Mouse (Mus musculus) hindbrain, embryonic 16.5 days (tissue): ENCODE results near the gene Crybb3. TPM values are rescaled to one million over a fixed set of nuclear protein-coding genes. Genes with fewer than 3 reads are reported as not detected.

ENCODE experiments used
- ATAC-seq: fragments of 200-750 bp; cut with Nextera tagmentation; 2 replicates; pipeline ENCODE4 v1.8.0; 2017; ENCODE audit warnings: moderate TSS enrichment, moderate library complexity
- H3K27ac ChIP-seq: fragments of 300-500 bp; sonication (generic); 2 replicates; pipeline ENCODE4 v1.5.1; 2014; ENCODE audit warnings: low read depth, mild to moderate bottlenecking, control low read depth, low read length, moderate library complexity
- H3K27me3 ChIP-seq: fragments of 300-500 bp; sonication (generic); replicated peaks from 2 replicates; pipeline ENCODE4 v1.6.1; 2014; ENCODE audit warnings: low read length; ENCODE audit not compliant: control insufficient read depth, insufficient read depth
- H3K36me3 ChIP-seq: fragments of 300-500 bp; sonication (generic); 2 replicates; pipeline ENCODE4 v1.6.1; 2014; ENCODE audit warnings: mild to moderate bottlenecking, low read length, moderate library complexity, mixed read lengths; ENCODE audit not compliant: control insufficient read depth, insufficient read depth
- H3K4me1 ChIP-seq: fragments of 300-500 bp; sonication (generic); 2 replicates; pipeline ENCODE4 v1.6.1; 2014; ENCODE audit warnings: low read depth, low read length; ENCODE audit not compliant: control insufficient read depth, insufficient read depth
- H3K4me2 ChIP-seq: fragments of 300-500 bp; sonication (generic); 2 replicates; pipeline ENCODE4 v1.6.1; 2014; ENCODE audit warnings: mild to moderate bottlenecking, low read length, control low read depth, moderate library complexity
- H3K4me3 ChIP-seq: fragments of 300-500 bp; sonication (generic); 2 replicates; pipeline ENCODE4 v1.5.1; 2014; ENCODE audit warnings: mild to moderate bottlenecking, low read length, control low read depth, moderate library complexity
- H3K9ac ChIP-seq: fragments of 300-500 bp; sonication (generic); 2 replicates; pipeline ENCODE4 v1.6.1; 2014; ENCODE audit warnings: low read depth, mild to moderate bottlenecking, control low read depth, low read length, moderate library complexity
- H3K9me3 ChIP-seq: fragments of 300-500 bp; sonication (generic); 2 replicates; pipeline ENCODE4 v1.6.1; 2014; ENCODE audit warnings: mild to moderate bottlenecking, low read length, moderate library complexity; ENCODE audit not compliant: control insufficient read depth
- WGBS: fragments of 180-500 bp; shearing (Covaris S2); extraction: QIAGEN DNeasy Blood & Tissue Kit; methylation state at CpG from one replicate; pipeline ENCODE4 v1.1.7; 2014; 5-methylcytosine and 5-hydroxymethylcytosine counted together
- polyA plus RNA-seq: library from polyadenylated mRNA; unstranded; fragments of >200 nt; fragmentation: Nextera tagmentation; extraction: Ambion mirVana; gene quantifications from 2 replicates; pipeline ENCODE4 v1.2.1, GENCODE M21; 2015

The Crybb3 gene
- polyA plus RNA-seq, 1 experiment from 2014 or later: 1.8 TPM

DNA sequence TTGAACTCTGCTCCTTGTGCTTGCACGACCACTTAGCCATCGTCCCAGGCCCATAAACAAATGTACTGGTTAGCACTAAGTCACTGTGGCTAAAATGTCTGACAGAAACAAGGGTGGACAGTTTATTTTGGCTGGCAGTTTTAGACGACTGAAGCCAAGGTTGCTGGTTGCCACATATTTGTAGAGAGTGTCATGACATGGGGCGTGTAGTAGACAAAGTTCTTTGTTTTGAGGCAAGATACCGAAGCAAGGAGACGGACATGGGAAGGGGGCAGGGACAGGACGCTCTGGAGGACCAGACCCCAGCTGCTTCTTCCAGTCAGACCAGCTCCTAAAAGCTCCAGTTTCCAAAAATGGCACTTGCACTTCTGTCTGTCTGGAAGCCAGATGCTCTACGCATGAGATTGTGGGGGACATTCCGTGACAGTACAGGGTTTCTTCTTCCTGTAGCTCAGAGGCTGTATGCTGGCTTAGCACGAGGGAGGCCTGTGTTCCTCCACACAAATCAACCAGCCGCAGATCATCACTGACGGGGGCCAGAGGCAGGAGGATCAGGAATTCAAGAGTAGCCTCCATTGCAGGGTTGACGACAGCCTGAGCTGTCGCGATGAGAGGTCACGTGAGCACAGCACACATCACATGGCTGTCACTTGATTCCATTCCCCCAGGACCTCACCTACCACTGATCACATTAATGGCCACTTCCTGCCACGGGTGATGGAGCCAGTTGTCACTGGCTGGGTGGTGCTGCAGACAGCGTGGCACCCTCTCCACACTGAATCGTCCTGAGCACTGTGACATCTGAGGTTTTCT lies 1.2 kb upstream of the Crybb3 start:
- Histone ChIP-seq H3K27ac (no peak overlapping the region), H3K9ac (no peak overlapping the region), H3K4me2 (no peak overlapping the region), H3K9me3 (no peaks in the 10 kb centered on the region), H3K4me3 (no peak overlapping the region), H3K27me3 (no peaks in the 10 kb centered on the region), H3K4me1 (peaks cover 7% of the 10 kb centered on the region), H3K36me3 (no peaks in the 10 kb centered on the region)
- WGBS: 63% methylated on average over 19 of the region's 19 CpGs
- no peak for ATAC-seq

DNA sequence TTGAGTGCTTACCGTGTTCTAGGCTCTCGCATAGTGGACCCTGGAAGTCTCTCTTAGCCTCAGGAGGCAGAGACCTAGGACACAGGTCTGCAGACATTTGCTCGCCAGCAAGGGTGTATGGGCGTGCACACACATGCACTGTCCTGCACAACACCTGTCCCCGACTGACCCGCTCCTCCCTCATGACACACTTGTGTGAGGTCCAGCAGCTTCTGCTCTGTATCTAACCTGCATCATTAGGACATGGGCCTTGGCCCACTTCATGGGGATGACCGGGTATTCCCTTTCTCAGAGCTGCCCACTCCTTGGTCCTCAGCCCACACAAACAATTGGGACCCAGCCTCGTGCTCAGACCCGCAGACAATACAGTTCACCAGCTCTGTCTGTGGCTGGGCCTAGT lies 364 bp downstream of the Crybb3 start:
- H3K4me3 ChIP-seq: no peak overlapping the region
- no peak overlapping the region for H3K4me2 ChIP-seq
- no peak overlapping the region for H3K27ac ChIP-seq
- H3K27me3 ChIP-seq: no peaks in the 10 kb centered on the region
- WGBS: 93% methylated on average over 9 of the region's 9 CpGs
- H3K36me3 ChIP-seq: no peaks in the 10 kb centered on the region
- ATAC-seq: no peak
- H3K9ac ChIP-seq: no peak overlapping the region; the same call in 1 of the 2 replicates
- H3K9me3 ChIP-seq: no peaks in the 10 kb centered on the region
- peaks cover 1% of the 10 kb centered on the region for H3K4me1 ChIP-seq

DNA sequence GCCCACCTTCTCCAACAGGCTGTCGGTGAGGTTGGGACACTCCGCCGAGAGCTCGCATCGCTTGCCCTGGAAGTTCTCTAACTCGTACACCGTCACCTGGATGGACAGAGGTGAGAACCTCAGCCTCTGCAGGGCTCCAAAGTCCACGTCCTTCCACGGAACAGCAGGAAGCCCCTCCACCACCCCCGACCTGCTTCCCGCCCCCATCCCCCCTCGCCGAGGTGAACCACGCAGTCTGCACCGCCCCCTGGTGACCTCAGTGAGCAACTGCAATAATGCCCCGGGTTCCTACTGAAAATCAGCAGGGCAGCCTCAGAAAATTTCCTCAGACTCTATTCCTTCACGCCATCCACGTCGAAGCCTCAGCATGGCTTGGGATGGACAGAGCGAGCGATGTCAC lies 1.6 kb downstream of the Crybb3 start:
- no peaks in the 10 kb centered on the region for H3K36me3 ChIP-seq
- H3K4me2 ChIP-seq: peak overlapping the region; percentile 37
- no peak overlapping the region for H3K27ac ChIP-seq
- 18% methylated on average over 21 of the region's 21 CpGs for WGBS
- no peaks in the 10 kb centered on the region for H3K9me3 ChIP-seq
- H3K4me1 ChIP-seq: no peaks in the 10 kb centered on the region
- no peak overlapping the region; the same call in 1 of the 2 replicates for H3K4me3 ChIP-seq
- ATAC-seq: no peak
- H3K27me3 ChIP-seq: no peaks in the 10 kb centered on the region
- no peak overlapping the region for H3K9ac ChIP-seq

DNA sequence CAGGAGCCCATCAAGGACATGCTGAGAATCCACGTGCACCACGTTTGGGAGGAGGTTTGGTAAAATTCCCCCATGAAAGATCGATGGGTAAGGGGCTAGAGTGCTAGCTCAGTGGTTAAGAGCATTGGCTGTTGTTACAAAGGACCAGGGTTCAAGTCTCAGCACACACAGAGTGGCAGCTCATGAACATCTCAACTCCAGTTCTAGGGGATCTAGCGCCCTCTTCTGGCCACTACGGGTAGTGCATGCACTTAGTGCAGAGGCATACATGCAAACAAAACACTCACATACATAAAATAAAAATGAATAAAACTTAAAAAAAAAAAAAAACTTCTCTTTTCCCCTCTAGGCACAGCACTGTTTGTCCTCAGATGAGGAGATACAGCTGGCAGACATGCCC lies 2.7 kb downstream of the Crybb3 start:
- H3K27ac ChIP-seq: no peak overlapping the region
- no peak for ATAC-seq
- no peak overlapping the region for H3K4me3 ChIP-seq
- WGBS: 68% methylated on average over 5 of the region's 5 CpGs
- no peaks in the 10 kb centered on the region for H3K27me3 ChIP-seq
- no peaks in the 10 kb centered on the region for H3K9me3 ChIP-seq
- no peak overlapping the region for H3K4me2 ChIP-seq
- no peaks in the 10 kb centered on the region for H3K4me1 ChIP-seq
- H3K9ac ChIP-seq: no peak overlapping the region
- no peaks in the 10 kb centered on the region for H3K36me3 ChIP-seq

DNA sequence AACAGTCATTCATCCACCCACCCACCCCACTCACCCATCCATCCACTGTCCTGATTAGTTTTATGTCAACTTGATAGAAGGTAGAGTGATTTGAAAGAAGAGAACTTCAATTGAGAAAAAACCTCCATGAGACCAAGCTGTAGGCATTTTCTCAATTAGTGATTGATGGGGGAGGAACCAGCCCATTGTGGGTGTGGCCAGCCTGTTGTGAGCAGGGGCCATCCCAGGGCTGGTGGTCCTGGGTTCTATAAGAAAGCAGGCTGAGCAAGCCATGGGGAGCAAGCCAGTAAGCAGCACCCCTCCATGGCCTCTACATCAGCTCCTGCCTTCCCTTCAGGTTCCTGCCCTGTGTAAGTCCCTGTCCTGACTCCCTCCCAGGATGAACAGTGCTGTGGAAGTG lies 11.4 kb downstream of the Crybb3 start, which contains the start of gene Crybb2:
TSS of gene Crybb2 (minus strand) at position 101 of the 400 bp plus-strand sequence.
- no peaks in the 10 kb centered on the region for H3K4me1 ChIP-seq
- H3K4me3 ChIP-seq: no peak within 1 kb of the TSS
- no peaks in the 10 kb centered on the region for H3K9me3 ChIP-seq
- no peak within 1 kb of the TSS for H3K27ac ChIP-seq
- no peaks in the 10 kb centered on the region for H3K36me3 ChIP-seq
- no peak within 1 kb of the TSS for H3K9ac ChIP-seq
- no peak for ATAC-seq
- no peak within 1 kb of the TSS for H3K4me2 ChIP-seq
- no peaks in the 10 kb centered on the region for H3K27me3 ChIP-seq

DNA sequence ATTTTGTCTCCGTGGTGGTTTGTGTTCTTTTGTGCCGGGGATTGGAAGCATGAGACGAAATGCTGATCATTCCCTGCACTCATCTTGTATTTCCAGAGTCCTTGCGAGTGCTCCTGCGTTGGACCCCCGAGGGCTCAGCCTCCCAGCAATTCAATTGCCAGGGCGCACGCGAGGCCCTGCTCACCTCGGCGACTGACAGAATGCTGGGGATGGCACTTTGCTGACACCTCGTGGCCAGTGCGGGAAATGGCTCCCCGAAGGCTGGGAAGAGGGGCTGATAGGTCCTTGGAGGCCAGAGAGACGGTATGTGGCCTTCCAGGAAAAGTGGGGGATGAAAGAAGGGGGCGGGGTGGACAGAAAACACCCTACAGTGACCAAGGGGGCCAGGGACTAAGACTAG lies 27.1 kb downstream of the Crybb3 start:
- H3K9me3 ChIP-seq: no peaks in the 10 kb centered on the region
- H3K9ac ChIP-seq: no peak overlapping the region
- H3K4me3 ChIP-seq: no peak overlapping the region
- H3K36me3 ChIP-seq: no peaks in the 10 kb centered on the region
- no peak overlapping the region for H3K4me2 ChIP-seq
- no peak overlapping the region for H3K27ac ChIP-seq
- H3K4me1 ChIP-seq: peaks cover 5% of the 10 kb centered on the region
- H3K27me3 ChIP-seq: no peaks in the 10 kb centered on the region; the same call in 1 of the 2 replicates
- ATAC-seq: peak; percentile 83
- 3% methylated on average over 16 of the region's 16 CpGs for WGBS

DNA sequence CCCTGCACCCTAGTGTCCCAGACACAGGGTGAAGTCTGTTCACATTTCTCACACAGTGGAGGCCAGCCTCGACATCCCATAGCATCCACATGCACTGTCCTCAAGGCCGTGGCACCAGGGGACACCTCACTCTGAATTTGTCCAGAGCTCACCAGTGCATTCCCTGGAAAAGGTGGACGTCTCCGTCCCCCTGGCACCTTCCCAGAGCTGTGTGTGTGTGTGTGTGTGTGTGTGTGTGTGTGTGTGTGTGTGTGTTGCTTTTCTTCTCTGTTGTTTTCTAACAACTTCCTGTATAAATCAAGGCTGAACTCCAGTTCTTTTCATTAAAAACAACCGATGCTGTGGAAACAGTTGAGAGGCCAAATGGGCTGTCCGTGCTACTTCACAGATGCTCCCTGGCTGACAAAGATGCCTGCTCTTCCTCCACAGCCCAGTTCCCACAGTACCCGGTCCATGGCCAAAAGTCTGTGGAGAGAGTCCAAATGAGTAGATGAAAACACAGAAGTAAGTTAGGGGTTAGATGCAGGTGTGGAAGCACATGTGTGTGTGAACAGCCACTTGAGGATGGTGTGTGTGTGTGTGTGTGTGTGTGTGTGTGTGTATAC lies 30.7 kb downstream of the Crybb3 start:
- no peak overlapping the region for H3K9ac ChIP-seq
- no peaks in the 10 kb centered on the region; the same call in 1 of the 2 replicates for H3K9me3 ChIP-seq
- H3K4me1 ChIP-seq: peaks cover 5% of the 10 kb centered on the region
- no peaks in the 10 kb centered on the region; the same call in 1 of the 2 replicates for H3K27me3 ChIP-seq
- no peak overlapping the region for H3K4me3 ChIP-seq
- peak overlapping the region; percentile 31; the same call in 1 of the 2 replicates for H3K27ac ChIP-seq
- H3K36me3 ChIP-seq: no peaks in the 10 kb centered on the region
- WGBS: 47% methylated on average over 7 of the region's 7 CpGs
- H3K4me2 ChIP-seq: no peak overlapping the region
- ATAC-seq: no peak

DNA sequence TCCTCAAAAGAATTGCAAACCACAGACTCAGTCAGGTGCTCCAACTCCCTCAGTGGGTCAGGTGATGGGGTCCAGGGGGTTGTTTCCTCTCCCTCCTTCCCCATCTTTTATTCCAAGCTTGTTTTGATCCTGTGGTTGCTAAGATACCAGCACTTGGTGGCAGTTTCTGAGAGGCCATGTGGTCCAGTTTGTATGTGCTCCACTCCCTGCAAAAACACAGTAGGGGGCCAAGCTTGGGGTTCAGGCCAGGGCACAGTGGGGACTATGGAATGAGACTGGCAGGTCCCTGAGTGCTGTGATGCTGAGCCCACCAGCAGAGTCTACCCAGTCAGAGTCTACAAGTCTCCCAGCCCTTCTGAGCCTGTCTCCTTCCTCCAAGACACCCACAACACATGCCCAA lies 31.5 kb downstream of the Crybb3 start:
- H3K4me1 ChIP-seq: peaks cover 5% of the 10 kb centered on the region
- no peaks in the 10 kb centered on the region; the same call in 1 of the 2 replicates for H3K9me3 ChIP-seq
- 0 out of 2 replicates have a peak, but pooled peaks have one; percentile 19 for ATAC-seq
- H3K27ac ChIP-seq: no peak overlapping the region
- H3K4me2 ChIP-seq: no peak overlapping the region
- no peaks in the 10 kb centered on the region for H3K36me3 ChIP-seq
- no peak overlapping the region for H3K4me3 ChIP-seq
- H3K9ac ChIP-seq: no peak overlapping the region
- H3K27me3 ChIP-seq: no peaks in the 10 kb centered on the region; the same call in 1 of the 2 replicates

DNA sequence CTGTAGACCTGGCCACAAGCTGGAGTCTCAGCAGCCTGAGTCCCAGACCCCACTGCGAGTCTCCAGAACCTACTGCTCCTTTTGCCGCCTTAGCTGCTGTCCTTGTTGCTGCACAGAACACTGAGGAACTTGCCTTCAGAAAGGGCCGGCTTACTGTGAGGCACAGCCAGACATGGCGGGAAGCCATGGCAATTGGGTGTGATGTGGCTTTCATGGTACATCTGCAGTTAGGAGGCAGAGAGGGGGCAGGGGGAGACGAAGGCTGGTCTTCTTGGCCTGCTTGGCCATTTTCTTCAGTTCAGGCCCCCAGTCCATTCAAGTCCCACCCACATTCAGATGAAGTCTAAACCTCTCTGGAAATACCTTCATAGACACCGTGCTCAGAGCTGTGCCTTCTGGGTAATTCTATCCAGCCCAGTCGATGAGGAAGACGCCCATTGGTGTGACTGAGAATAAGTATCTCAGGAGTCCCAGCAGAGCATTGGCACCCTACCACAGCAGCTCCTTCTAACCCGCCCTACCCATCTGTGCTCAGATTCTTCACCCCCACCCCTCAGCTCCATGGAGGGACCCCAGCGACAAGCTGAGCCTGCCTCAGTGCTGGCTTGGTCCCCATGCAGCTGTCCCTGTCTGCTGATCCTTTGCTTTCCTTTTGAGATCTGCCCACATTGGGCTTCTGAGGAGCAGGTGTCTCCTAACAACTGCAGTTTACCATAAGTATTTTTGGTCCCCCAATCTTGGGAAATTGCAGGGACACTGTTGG lies 35.7 kb downstream of the Crybb3 start:
- peaks cover 13% of the 10 kb centered on the region for H3K4me1 ChIP-seq
- H3K4me2 ChIP-seq: no peak overlapping the region
- no peaks in the 10 kb centered on the region; the same call in 1 of the 2 replicates for H3K9me3 ChIP-seq
- ATAC-seq: 0 out of 2 replicates have a peak, but pooled peaks have one; percentile 28
- WGBS: 75% methylated on average over 10 of the region's 10 CpGs
- H3K27ac ChIP-seq: no peak overlapping the region; the same call in 1 of the 2 replicates
- no peak overlapping the region for H3K4me3 ChIP-seq
- no peaks in the 10 kb centered on the region for H3K27me3 ChIP-seq
- H3K9ac ChIP-seq: no peak overlapping the region
- no peaks in the 10 kb centered on the region for H3K36me3 ChIP-seq
